Mouse (Mus musculus): Measurements from ENCODE around the gene Pfdn6.

Gene Pfdn6

DNA sequence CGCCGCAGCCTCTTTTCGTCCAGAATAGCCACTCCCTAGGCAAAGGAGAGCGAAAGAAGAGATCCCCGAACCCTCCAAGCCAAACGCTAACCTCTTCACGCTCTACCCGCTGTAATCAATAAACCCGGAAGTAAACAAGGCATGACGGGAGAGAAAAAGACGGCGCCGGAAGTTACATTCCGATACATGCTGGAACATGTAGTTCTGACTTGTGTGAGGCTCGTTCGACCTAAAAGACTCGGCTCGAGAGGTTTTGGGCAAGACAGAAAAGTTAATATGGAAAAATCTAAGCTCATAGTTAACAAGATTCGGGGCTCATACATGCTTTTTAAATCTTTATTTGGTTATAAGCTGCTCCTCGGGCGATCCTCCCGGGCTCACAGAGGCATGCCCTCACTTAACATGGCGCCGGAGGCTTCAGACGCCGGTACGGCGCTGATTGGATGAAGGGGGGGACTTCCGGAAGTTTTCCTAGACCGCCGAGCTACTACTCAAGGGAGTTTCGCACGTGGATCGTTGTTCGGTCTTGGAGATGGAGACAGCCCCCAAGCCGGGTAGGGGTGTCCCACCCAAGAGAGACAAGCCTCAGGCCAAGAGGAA lies at the start of gene Pfdn6, which contains the start of gene Wdr46:
TSS of gene Pfdn6 (minus strand) at position 138 of the 600 bp plus-strand sequence.
TSS of gene Wdr46 (plus strand) at position 455 of the 600 bp plus-strand sequence.
- peak; percentile 96 for DNase-seq (ENCODE audit: low read depth)

- peak; percentile 42 for DNase-seq (ENCODE audit: low read depth)
Measured at GRCm38 (mm10) chr17:33982136-33982535, 42.0 kb upstream of the Pfdn6 start.

- peak; percentile 92 for DNase-seq (ENCODE audit: low read depth)
Measured at GRCm38 (mm10) chr17:33981192-33981909, 41.2 kb upstream of the Pfdn6 start.

GRCm38 (mm10) chr17:33980181-33981035 lies 40.3 kb upstream of the Pfdn6 start:
- DNase-seq (ENCODE audit: low read depth), result peak; percentile 42

DNA sequence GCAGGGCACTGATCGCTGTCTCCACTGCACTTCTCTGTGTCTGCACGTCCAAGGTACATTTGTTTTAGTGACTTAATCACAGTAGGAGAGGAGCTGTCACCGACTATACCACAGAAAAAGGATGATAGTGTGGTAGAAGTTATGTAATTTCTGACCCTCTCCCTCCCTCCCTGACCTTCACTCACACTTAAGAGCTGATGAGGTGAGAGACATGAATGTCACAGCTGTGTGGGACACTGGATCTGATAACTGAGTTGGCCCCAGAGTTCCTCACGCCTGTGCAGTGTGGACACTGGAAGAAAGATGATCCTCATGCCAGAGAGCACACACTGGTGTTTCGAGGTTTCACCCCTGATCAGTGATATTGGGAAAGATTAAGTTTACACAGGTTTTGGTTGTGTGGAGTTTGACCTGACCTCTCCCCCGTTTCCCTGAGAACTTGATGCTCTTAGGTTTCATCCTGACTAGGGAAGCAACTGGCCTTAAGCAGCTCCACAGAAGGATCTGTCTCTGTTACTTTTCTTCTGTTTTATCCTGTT lies 39.4 kb upstream of the Pfdn6 start:
- no peak for DNase-seq (ENCODE audit: low read depth)

GRCm38 (mm10) chr17:33978631-33979031 lies 38.5 kb upstream of the Pfdn6 start:
- peak; percentile 89 for DNase-seq (ENCODE audit: low read depth)

GRCm38 (mm10) chr17:33977861-33978557 lies 37.9 kb upstream of the Pfdn6 start:
- DNase-seq (ENCODE audit: low read depth), result no peak

DNA sequence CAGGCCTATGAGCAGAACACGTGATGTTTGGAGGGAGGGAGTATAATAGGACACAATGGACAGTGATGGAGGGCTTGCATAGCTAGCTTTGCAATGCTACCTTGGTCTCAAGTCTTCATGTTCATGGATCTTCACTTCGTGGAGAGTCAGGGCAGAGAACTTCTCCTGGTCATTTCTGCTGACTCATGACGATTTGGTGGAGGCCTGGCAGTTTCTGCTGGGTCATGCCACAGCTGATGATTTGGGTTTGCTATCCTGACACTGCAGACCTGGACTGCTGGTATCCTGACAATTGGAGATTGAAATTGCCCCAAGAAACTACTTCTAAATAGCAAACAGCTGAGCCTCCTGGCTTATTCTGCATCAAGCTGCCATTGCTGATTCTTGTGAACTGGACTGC lies 33.4 kb upstream of the Pfdn6 start:
- no peak for DNase-seq (ENCODE audit: low read depth)

DNA sequence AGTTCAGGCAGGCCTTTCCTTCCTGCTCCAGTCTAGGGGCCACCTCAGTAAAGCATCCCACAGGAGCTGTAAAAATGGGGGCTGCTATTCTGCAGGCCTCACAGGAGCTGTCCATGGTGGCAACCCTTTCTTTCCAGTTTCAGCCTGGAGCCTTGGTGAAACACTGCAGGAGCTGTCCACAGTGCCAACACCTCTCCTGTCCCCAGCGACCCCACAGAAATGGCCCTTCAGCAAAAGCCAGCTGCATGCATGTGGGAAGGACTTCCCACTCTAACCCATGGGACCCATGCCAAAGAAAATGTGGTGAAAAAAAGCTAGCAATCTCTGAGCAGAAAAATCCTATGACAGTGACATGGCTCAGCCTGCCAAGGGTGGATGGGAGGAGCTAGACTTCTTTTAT lies 32.5 kb upstream of the Pfdn6 start:
- DNase-seq (ENCODE audit: low read depth), result peak; percentile 62

DNA sequence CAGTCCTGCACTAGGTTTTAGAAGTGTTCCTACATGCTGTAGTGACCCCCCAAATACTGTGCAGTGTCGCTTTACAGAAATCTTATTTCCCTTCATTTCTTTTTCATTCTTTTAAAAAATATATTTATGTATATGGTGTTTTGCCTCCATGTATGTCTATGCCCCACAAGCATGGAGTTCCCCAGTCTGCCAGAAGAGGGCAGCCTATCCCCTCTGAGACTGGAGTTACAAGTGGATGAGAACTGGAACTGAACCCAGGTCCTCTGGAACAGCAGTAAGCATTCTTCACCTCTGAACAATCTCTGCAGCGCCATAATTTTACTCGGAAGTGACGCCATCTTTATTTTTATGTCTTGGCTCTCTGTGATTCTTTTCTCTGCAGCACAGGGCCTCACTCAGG lies 29.3 kb upstream of the Pfdn6 start:
- DNase-seq (ENCODE audit: low read depth), result no peak

DNA sequence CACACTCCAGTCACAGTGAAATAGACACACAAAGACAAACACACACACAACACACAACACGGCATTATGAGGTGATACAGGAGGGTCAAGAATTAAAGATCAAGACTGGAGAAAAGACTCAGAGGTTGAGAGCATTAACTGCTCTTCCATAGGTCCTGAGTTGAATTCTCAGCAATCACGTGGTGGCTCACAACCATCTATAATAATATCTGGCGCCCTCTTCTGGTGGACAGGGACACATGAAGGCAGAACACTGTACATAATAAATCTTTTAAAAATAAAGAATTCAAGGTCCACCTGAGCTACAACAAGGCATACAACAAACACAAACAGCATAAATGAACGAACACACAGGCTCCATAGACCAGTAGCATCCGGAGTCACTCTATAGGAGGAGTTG lies 28.8 kb upstream of the Pfdn6 start:
- DNase-seq (ENCODE audit: low read depth), result peak; percentile 86

DNA sequence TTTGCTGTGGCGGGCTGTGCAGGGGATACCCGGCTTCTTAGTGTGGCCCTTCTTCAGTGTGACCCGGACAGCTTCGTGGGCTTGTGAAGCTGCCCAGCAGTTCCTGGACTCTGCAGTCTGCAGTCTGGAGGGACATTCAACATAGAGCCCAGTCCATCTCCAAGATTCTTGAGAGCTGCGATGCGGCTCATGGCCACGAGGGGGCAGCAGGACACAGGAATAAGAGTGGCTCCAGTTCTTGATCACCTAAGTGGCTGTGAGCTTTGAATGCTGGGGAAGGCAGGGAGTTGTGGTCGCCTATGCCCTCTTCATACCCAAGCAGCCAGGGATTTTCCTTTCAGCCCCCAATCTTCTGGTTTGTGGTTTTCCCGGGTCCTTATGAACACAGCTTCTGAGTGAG lies 28.3 kb upstream of the Pfdn6 start:
- DNase-seq (ENCODE audit: low read depth), result peak; percentile 83

GRCm38 (mm10) chr17:33965846-33966550 lies 25.9 kb upstream of the Pfdn6 start:
- no peak for DNase-seq (ENCODE audit: low read depth)

GRCm38 (mm10) chr17:33965082-33965845 lies 25.1 kb upstream of the Pfdn6 start:
- no peak for DNase-seq (ENCODE audit: low read depth)

GRCm38 (mm10) chr17:33962876-33963275 lies 22.7 kb upstream of the Pfdn6 start:
- DNase-seq (ENCODE audit: low read depth), result no peak

DNA sequence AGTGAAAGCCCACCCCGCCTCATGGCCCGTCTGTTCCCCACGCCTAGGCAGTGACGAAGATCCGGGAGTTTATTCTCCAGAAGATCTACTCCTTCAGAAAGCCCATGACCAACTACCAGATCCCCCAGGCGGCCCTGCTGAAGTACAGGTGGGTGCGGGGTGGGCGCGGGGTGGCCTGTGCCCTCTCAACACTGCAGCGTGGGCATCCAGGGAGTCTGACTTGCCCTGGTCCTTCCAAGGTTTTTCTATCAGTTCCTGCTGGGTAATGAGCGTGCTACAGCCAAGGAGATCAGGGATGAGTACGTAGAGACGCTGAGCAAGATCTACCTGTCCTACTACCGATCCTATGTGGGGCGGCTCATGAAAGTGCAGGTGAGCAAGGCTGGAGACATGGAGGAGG lies 19.8 kb upstream of the Pfdn6 start:
- no peak for DNase-seq (ENCODE audit: low read depth)

- no peak for DNase-seq (ENCODE audit: low read depth)
Measured at GRCm38 (mm10) chr17:33959135-33959534, 19.0 kb upstream of the Pfdn6 start.

- no peak for DNase-seq (ENCODE audit: low read depth)
Measured at GRCm38 (mm10) chr17:33958451-33958850, 18.3 kb upstream of the Pfdn6 start.

DNA sequence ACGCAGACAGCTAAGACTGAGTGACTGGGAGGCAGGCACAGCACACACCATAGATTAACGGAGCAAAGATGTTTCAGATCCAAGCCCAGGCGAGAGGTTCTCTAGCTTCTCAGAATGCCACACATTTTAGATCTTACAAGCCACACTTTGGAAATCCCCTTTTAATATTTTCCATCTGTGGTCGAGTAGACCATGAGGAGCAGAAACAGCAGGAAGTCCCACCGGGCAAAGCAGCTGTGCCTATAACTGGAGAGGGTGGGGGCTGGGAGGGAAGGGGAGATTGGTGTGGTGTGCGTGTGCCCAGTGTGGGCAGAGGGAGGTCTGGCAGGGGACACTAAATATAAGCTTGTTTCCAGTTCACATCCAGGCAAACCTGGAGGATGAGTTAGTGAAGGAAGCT lies 17.4 kb upstream of the Pfdn6 start:
- no peak for DNase-seq (ENCODE audit: low read depth)

- DNase-seq (ENCODE audit: low read depth), result no peak
Measured at GRCm38 (mm10) chr17:33956336-33956735, 16.2 kb upstream of the Pfdn6 start.

Measured in 416B (cell line).